Mouse (Mus musculus) lung, postnatal 25 days (tissue): ENCODE results near the gene Mycl.

Source experiments
- DNase-seq: peaks from one replicate; pipeline ENCODE4 v3.0.0; 2022; ENCODE audit warnings: low spot score

Mycl gene

DNA sequence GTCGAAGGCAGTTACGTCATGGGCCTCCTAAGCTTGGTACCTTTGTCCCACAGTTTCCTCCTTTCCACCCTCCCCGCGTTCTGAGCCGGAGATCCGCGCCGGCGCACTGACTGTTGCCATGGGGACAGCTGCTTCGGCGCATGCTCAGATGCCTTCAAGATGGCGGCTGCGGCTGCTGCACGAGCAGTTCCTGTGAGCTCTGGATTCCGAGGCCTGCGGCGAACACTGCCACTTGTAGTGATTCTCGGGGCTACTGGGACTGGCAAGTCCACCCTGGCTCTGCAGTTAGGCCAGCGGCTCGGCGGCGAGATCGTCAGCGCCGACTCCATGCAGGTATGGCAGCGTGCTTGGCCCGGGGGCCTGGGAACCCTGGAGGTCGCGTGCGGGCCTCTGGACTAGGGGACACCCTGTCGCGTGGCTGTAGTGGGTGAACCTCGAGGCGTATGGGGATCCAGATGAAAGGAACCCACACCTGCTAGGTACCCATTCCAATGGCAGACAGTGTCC, 21.1 kb downstream of the Mycl start, which contains the start of gene Trit1:
Trit1 (plus strand) TSS at position 147 of the 507 bp plus-strand sequence.
- DNase-seq: peak; percentile 95

- no peak for DNase-seq
These were observed 26.1 kb downstream of the Mycl start for GRCm38 (mm10) chr4:123021591-123021990.

DNA sequence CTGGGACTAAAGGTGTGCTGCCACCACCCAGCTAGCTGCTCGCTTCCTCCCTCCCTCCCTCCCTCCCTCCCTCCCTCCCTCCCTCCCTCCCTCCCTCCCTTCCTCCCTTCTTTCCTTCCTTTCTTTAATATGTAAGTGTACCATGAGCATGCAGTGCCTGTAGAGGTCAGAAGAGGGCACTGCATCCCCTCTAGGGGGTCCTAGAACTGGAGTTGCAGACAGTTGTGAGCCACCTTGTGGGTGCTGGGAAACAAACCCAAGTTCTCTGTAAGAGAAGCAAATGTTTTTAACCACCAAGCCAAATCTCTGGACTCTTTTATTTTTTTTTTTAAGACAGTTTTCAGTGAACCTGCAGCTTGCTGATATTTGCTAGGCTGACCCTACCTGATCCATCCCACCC, 27.4 kb downstream of the Mycl start:
- no peak for DNase-seq

- DNase-seq: no peak
These were observed 30.0 kb downstream of the Mycl start for GRCm38 (mm10) chr4:123025418-123025817.

- DNase-seq: peak; percentile 42
These were observed 30.7 kb downstream of the Mycl start for GRCm38 (mm10) chr4:123026161-123026560.

DNA sequence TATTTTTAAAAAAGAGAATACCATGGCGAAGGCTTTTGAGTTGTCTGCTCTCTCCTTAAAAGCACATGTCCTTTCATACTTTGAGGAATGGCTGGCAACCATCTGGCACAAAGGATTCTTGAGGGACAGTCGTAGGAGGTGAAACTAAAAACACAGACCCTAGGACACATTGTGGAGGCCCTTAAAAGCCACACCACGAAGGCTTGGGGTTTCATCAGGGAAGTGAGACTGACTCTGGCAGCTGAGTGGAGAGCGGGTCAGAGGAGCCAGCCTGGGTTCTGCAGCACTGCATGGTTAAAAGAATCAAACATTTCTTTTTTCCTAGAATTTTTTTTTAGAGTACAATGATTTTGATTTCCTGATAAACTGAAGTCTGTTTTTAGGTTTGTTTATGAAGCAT, 31.1 kb downstream of the Mycl start:
- DNase-seq: no peak

DNA sequence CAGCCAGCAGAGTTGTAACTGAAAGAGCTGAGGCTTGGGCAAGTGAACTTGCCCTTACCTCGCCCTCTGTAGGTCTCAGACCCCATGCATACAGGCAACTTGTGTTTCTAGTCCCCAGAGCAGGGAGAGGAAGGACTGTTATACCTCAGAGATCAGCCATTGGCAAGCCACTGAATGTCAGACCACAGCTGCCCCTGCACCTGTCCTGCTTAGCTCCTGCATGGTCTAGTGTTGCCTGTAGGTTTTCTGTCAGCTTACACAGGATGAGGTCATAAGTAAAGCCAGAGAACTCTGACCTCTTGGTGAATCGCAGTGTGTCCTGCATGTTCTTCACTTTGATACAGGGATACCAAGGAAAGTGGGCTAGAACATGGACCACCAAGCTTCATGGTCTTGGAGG, 39.4 kb downstream of the Mycl start:
- no peak for DNase-seq

GRCm38 (mm10) chr4:123035636-123036035, 40.2 kb downstream of the Mycl start:
- no peak for DNase-seq

DNA sequence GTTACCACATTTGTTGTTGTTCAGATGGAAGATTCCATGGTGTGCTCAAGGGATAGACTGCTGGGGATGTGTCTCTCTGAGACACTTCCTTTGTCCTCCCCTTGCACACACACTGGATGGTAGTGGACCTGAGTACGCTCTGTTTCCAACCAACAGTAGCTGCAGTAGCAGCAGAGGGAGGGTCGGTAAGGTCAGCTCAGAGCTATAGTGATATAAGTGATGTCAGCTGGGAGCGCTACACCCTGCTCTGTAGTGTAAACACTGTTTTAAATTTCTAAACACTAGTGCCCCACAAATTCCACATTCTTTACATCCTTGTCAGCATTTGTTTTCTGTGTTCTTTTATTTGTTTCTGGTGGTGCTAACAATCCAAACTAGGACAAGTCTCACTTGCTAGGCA, 41.3 kb downstream of the Mycl start:
- no peak for DNase-seq

- no peak for DNase-seq
These were observed 45.7 kb downstream of the Mycl start for GRCm38 (mm10) chr4:123041131-123041530.

DNA sequence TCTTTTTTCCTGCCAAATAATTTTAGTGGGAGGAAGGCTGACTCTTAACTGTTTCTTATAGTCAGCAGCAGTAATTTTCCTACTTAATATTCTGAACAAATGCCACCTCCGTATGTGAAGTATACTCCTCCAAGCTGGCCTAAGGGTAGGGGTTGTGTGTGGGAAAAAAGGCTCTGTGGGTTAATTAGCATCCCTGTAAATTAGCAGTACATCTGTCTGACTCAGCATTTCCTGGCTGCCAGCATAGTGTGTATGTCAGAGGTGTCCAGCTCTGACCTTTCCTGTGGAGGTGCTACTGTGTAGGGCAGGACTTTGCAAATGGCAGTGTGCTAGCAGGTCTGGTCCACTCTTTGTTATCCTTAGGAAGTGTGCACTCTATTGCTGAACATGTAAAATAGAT, 48.4 kb downstream of the Mycl start:
- DNase-seq: no peak

- peak; percentile 75 for DNase-seq
These were observed 49.4 kb downstream of the Mycl start for GRCm38 (mm10) chr4:123044842-123045241.

GRCm38 (mm10) chr4:123046300-123046699, 50.8 kb downstream of the Mycl start:
- DNase-seq: peak; percentile 78

- peak; percentile 93 for DNase-seq
These were observed 55.3 kb downstream of the Mycl start for GRCm38 (mm10) chr4:123050681-123051211.
